ENCODE assay signal across 27 mouse cellular contexts in the genomic region with DNA sequence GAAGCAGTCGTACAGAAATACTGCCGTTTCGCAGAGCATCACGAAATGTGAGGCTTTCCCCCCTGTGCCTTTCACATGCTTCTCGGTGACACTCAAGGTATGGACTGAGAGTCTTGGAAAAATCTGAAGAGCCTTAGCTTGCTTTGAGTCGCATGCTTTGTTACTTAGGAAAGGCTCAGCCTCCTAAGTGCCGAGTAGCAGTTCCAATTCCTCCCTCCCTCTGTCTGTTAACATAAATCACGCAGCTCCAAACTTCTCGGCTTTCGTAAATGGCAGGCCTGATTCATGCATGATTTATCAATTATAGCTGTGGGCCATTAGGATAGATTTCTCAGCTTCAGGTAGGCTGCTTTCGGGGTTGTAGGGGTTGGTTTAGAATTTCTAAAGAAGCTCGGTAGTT.
DNase-seq lines count a peak whose midpoint lies in the region; ATAC-seq lines count a peak whose summit lies in the region.
"Had no signal": no experiment of that assay in that cellular context is flagged by ENCODE, and none has a peak within 500 bp of the region (broad histone marks: within the 10 kb centered on the region; RNA-seq: fewer than 3 reads in every experiment).

No protein-coding gene starts in this region.

- H3K27me3 ChIP-seq in embryonic facial prominence, embryonic 11.5 days (ENCODE audit: control insufficient read depth, insufficient read depth, low read length): no peaks in the 10 kb centered on the region
- no peaks in the 10 kb centered on the region for H3K27me3 ChIP-seq in embryonic facial prominence, embryonic 10.5 days (replicated peaks; ENCODE audit: low read depth, poor library complexity, severe bottlenecking)
- no peaks in the 10 kb centered on the region for H3K27me3 ChIP-seq in kidney, embryonic 15.5 days
- H3K27me3 ChIP-seq: forebrain, embryonic 15.5 days; hindbrain, embryonic 12.5 days; intestine, embryonic 15.5 days; midbrain, embryonic 12.5 days had no signal

- intact Hi-C loops in left cerebral cortex, postnatal 4 days (cut with DNase I): no loop called here

- no peak overlapping the region for H3K4me3 ChIP-seq in embryonic facial prominence, embryonic 11.5 days (ENCODE audit: low read depth, low read length)
- no peak overlapping the region for H3K4me3 ChIP-seq in embryonic facial prominence, embryonic 10.5 days
- H3K4me3 ChIP-seq in kidney, embryonic 15.5 days (replicated peaks): no peak overlapping the region
- H3K4me3 ChIP-seq: forebrain, embryonic 15.5 days; hindbrain, embryonic 12.5 days; intestine, embryonic 15.5 days; midbrain, embryonic 12.5 days had no signal

- WGBS in embryonic facial prominence, embryonic 11.5 days: 71% methylated on average over 12 of the region's 12 CpGs
- WGBS in embryonic facial prominence, embryonic 10.5 days: 81% methylated on average over 12 of the region's 12 CpGs
- 43% methylated on average over 12 of the region's 12 CpGs for WGBS in kidney, embryonic 15.5 days

- no peaks in the 10 kb centered on the region for H3K36me3 ChIP-seq in embryonic facial prominence, embryonic 11.5 days (replicated peaks; ENCODE audit: control insufficient read depth, insufficient read depth, low read depth, low read length)
- no peaks in the 10 kb centered on the region for H3K36me3 ChIP-seq in embryonic facial prominence, embryonic 10.5 days (replicated peaks)
- H3K36me3 ChIP-seq in kidney, embryonic 15.5 days: no peaks in the 10 kb centered on the region
- H3K36me3 ChIP-seq: forebrain, embryonic 15.5 days; intestine, embryonic 15.5 days; midbrain, embryonic 12.5 days had no signal

- H3K9ac ChIP-seq in embryonic facial prominence, embryonic 11.5 days (replicated peaks; ENCODE audit: low read length): no peak overlapping the region
- H3K9ac ChIP-seq in kidney, embryonic 15.5 days: no peak overlapping the region
- H3K9ac ChIP-seq: forebrain, embryonic 15.5 days; hindbrain, embryonic 12.5 days; intestine, embryonic 15.5 days; liver, embryonic 14.5 days; lung, embryonic 14.5 days; midbrain, embryonic 12.5 days had no signal

- DNase-seq in embryonic facial prominence, embryonic 11.5 days (ENCODE audit: low spot score): peak; percentile 49
- DNase-seq in embryonic facial prominence, embryonic 10.5 days (ENCODE audit: low spot score): no peak
- DNase-seq in kidney, adult 11 months: no peak
- peak; percentile 44 for DNase-seq in NIH3T3 (ENCODE audit: low read depth)
- peak; percentile 19 for DNase-seq in fat pad, adult 2 months (ENCODE audit: extremely low read depth, low read depth, low spot score)
- DNase-seq in left cerebral cortex, postnatal 4 days: no peak
- DNase-seq: adrenal gland, adult 8-10 months; cerebellum, adult 11-12 months; cerebellum, adult 9-11 months; heart, postnatal 36 days; kidney, postnatal 14 days; layer of hippocampus, adult 9-11 months; liver; lung, embryonic 14.5 days; right cerebral cortex, postnatal 25 days; spleen, adult 18-20 months; thymus, adult 18-20 months; thymus, postnatal 25 days had no signal

- no peak overlapping the region for H3K4me2 ChIP-seq in embryonic facial prominence, embryonic 11.5 days (ENCODE audit: low read depth, low read length)
- H3K4me2 ChIP-seq in kidney, embryonic 15.5 days: peak overlapping the region; percentile 33; the same call in 1 of the 2 replicates
- H3K4me2 ChIP-seq: forebrain, embryonic 15.5 days; heart, embryonic 11.5 days; hindbrain, embryonic 12.5 days; intestine, embryonic 15.5 days; lung, embryonic 14.5 days; midbrain, embryonic 12.5 days had no signal

- H3K27ac ChIP-seq in embryonic facial prominence, embryonic 11.5 days (replicated peaks; ENCODE audit: low read depth, low read length): no peak overlapping the region
- H3K27ac ChIP-seq in embryonic facial prominence, embryonic 10.5 days (replicated peaks): no peak overlapping the region
- H3K27ac ChIP-seq in kidney, embryonic 15.5 days: no peak overlapping the region
- H3K27ac ChIP-seq: forebrain, embryonic 15.5 days; hindbrain, embryonic 12.5 days; hindbrain, postnatal 0 days; intestine, embryonic 15.5 days; liver, embryonic 14.5 days; midbrain, embryonic 12.5 days had no signal

- no peaks in the 10 kb centered on the region for H3K4me1 ChIP-seq in embryonic facial prominence, embryonic 11.5 days (ENCODE audit: control insufficient read depth, insufficient read depth, low read length)
- 0 out of 2 replicates have a peak, but pooled peaks cover 4% of the 10 kb centered on the region for H3K4me1 ChIP-seq in embryonic facial prominence, embryonic 10.5 days
- peaks cover 21% of the 10 kb centered on the region for H3K4me1 ChIP-seq in kidney, embryonic 15.5 days
- H3K4me1 ChIP-seq: forebrain, embryonic 15.5 days; hindbrain, embryonic 12.5 days; intestine, embryonic 15.5 days; midbrain, embryonic 12.5 days had no signal

- no peak for ATAC-seq in embryonic facial prominence, embryonic 11.5 days (replicated peaks; ENCODE audit: insufficient number of reproducible peaks, low FRiP score, low TSS enrichment, low read depth)
- ATAC-seq in kidney, embryonic 15.5 days (replicated peaks; ENCODE audit: low FRiP score): no peak
- ATAC-seq in megakaryocyte progenitor cell, adult 5-6 weeks (replicated peaks; ENCODE audit: poor library complexity): no peak
- ATAC-seq: forebrain, embryonic 15.5 days; hindbrain, postnatal 0 days; intestine, embryonic 15.5 days had no signal

- H3K9me3 ChIP-seq in embryonic facial prominence, embryonic 11.5 days (replicated peaks; ENCODE audit: control insufficient read depth, low read length): no peaks in the 10 kb centered on the region
- no peaks in the 10 kb centered on the region for H3K9me3 ChIP-seq in embryonic facial prominence, embryonic 10.5 days
- no peaks in the 10 kb centered on the region for H3K9me3 ChIP-seq in kidney, embryonic 15.5 days (replicated peaks)
- H3K9me3 ChIP-seq: forebrain, embryonic 15.5 days; hindbrain, embryonic 12.5 days; intestine, embryonic 15.5 days; midbrain, embryonic 12.5 days had no signal

Comparison
In these comparisons a context has a peak if more than half of its experiments do, and no peak if none do; other contexts are left out.
1. DNase-seq: peak in embryonic facial prominence, embryonic 11.5 days (single experiment), NIH3T3 (single experiment) and fat pad, adult 2 months (single experiment); none in embryonic facial prominence, embryonic 10.5 days (single experiment), kidney, adult 11 months (single experiment) and left cerebral cortex, postnatal 4 days (single experiment).